Mouse (Mus musculus) heart, adult 2 months (tissue): ENCODE measurements around the gene Tmem30a.

Source experiments
- CTCF ChIP-seq: fragments of 200-600 bp; IDR thresholded peaks from 2 replicates; pipeline ENCODE4 v1.8.1; 2022; ENCODE audit warnings: antibody characterized with exemption, mild to moderate bottlenecking, moderate library complexity
- EP300 ChIP-seq: fragments of 200-500 bp; IDR thresholded peaks from 2 replicates; pipeline ENCODE4 v1.6.1; 2011; ENCODE audit warnings: low read depth, low read length, control low read depth; ENCODE audit not compliant: insufficient read depth
- POLR2A ChIP-seq: fragments of 200-500 bp; IDR thresholded peaks from 2 replicates; pipeline ENCODE4 v1.6.1; 2011; ENCODE audit warnings: mild to moderate bottlenecking, low read depth, low read length, control low read depth; ENCODE audit not compliant: insufficient read depth

GRCm38 (mm10) chr9:79720143-79720542, 73.2 kb downstream of the Tmem30a start:
- TF ChIP-seq EP300 (no peak), POLR2A (no peak), CTCF (no peak)
